Mouse (Mus musculus) cerebellum, adult 2 months (tissue): ENCODE results near the gene Nmnat2.
A peak's percentile ranks its signal among the peaks of the same experiment; 100 is the strongest.

ENCODE experiments used
- CTCF ChIP-seq: fragments of 200-500 bp; IDR thresholded peaks from 2 replicates; pipeline ENCODE4 v1.5.1; 2011; ENCODE audit warnings: low read depth, mild to moderate bottlenecking, control low read depth, low read length, moderate library complexity, borderline replicate concordance; ENCODE audit not compliant: insufficient read depth
- POLR2A ChIP-seq: fragments of 200-500 bp; IDR thresholded peaks from 2 replicates; pipeline ENCODE4 v1.6.1; 2011; ENCODE audit warnings: low read length, control low read depth, borderline replicate concordance; ENCODE audit not compliant: insufficient read depth

DNA sequence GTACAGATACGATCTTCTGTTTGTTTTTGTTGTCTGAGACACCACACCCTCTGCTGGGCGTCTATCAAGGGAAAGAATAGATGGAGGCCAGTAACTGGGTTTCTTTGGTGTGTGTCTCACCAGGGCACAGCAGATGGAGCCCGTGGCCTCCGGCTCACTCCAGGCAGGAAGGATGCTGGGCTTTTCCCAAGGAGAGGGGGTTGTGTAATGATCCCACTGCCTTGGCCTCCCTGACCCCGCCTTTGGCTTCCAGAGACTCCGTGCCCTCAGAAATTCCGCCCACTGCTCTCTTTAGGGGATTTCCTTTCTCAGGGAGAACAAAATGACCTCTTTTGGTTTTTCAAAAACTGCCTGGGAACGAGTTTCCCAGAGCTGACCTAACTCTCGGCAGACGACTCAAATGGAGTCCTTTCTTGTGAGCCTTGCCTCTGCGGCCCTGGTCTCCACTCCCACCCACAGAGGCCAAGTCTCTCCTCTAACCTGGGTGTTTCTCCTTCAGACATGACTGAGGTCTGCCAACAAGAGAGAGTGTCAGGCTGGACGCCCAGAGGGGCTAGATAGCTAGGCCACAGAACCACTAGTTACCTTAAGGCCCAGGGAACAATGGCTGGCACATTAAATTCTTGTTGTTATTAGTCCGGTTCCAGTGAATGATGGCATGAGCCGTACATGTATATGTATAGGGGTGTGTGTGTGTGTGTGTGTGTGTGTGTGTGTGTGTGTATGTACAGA lies 93.5 kb downstream of the Nmnat2 start:
- TF ChIP-seq POLR2A (no peak), CTCF (peak; percentile 68)
